Mouse (Mus musculus) neural tube, postnatal 0 days (tissue): ENCODE results near the gene Pvrig. TPM values are rescaled to one million over a fixed set of nuclear protein-coding genes. Genes with fewer than 3 reads are reported as not detected.

Source experiments
- polyA plus RNA-seq: library from polyadenylated mRNA; unstranded; fragments of >200 nt; fragmentation: Nextera tagmentation; extraction: Ambion mirVana; gene quantifications from 2 replicates; pipeline ENCODE4 v1.2.1, GENCODE M21; 2015

Gene Pvrig
- polyA plus RNA-seq = not detected in 2 replicates

DNA sequence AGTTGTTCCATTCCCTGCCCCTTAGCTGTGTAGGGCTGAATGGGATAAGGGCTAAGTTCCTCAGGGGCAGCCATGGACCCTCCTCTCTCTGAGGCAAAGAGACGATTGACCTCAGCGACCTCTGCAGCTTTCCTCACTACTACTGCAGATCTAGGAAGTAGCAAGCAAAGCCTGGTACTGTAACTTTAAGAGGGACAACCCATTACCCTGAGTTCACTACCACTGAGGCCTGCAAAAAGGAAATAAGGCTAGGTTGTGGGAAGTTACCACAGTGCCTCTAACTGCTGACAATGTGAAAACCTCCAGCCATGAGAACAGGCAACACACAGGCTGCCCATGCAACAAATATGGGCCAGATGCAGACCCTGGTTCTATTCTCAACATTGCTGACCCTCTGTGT lies at the start of gene Pvrig:
Gene Pvrig (plus strand): TSS at position 301 of the 400 bp plus-strand sequence.

Other genes with a start within 250 kb of the Pvrig start
- gene Zscan21, start 225.1 kb upstream of the Pvrig start, polyA plus RNA-seq = 44.6 and 50.0 TPM in 2 replicates
- gene Zfp113, start 186.2 kb upstream of the Pvrig start, polyA plus RNA-seq = 13.4 and 14.7 TPM in 2 replicates
- gene Cops6, start 180.9 kb upstream of the Pvrig start, polyA plus RNA-seq = 286 and 325 TPM in 2 replicates
- gene Ap4m1, start 170.0 kb upstream of the Pvrig start, polyA plus RNA-seq = 13.9 and 15.4 TPM in 2 replicates
- 31.9 and 36.3 TPM in 2 replicates for gene Mcm7, start 169.5 kb upstream of the Pvrig start, polyA plus RNA-seq
- gene Taf6, start 154.5 kb upstream of the Pvrig start, polyA plus RNA-seq = 37.5 and 48.1 TPM in 2 replicates
- gene Cnpy4, start 154.5 kb upstream of the Pvrig start, polyA plus RNA-seq = 20.7 and 23.5 TPM in 2 replicates
- gene Mblac1, start 147.6 kb upstream of the Pvrig start, polyA plus RNA-seq = 11.7 and 12.8 TPM in 2 replicates
- gene Nxpe5, start 116.1 kb upstream of the Pvrig start, polyA plus RNA-seq = not detected in 2 replicates
- 130 and 140 TPM in 2 replicates for gene Lamtor4, start 86.5 kb upstream of the Pvrig start, polyA plus RNA-seq
- gene BC037034, start 77.9 kb upstream of the Pvrig start, polyA plus RNA-seq = 22.4 and 23.7 TPM in 2 replicates
- 3.7 and 4.4 TPM in 2 replicates for gene Gal3st4, start 69.1 kb upstream of the Pvrig start, polyA plus RNA-seq
- 0.05 and 0.21 TPM in 2 replicates for gene Gm43720, start 62.0 kb upstream of the Pvrig start, polyA plus RNA-seq
- gene Gpc2, start 62.0 kb upstream of the Pvrig start, polyA plus RNA-seq = 20.1 and 24.6 TPM in 2 replicates
- 8.2 and 13.0 TPM in 2 replicates for gene Stag3, start 61.7 kb upstream of the Pvrig start, polyA plus RNA-seq
- gene Zfp157, start 99.5 kb downstream of the Pvrig start, polyA plus RNA-seq = 38.8 and 42.6 TPM in 2 replicates
- 0.10 and 0.17 TPM in 2 replicates for gene 1700123K08Rik, start 222.8 kb downstream of the Pvrig start, polyA plus RNA-seq